Mouse (Mus musculus) ovary, adult 10 weeks (tissue): ENCODE data around the gene Rab13. TPM values are rescaled to one million over a fixed set of nuclear protein-coding genes. Genes with fewer than 3 reads are reported as not detected.

Source experiments
- polyA plus RNA-seq: library from polyadenylated mRNA; stranded (reverse); fragments of 350-450 nt; fragmentation: Illumina TruSeq; extraction: RNeasy Lipid Tissue Mini Kit (QIAGEN cat#74804); gene quantifications from one replicate; pipeline ENCODE4 v1.2.3, GENCODE M21; 2014

The Rab13 gene
- 13.7 TPM for polyA plus RNA-seq

GRCm38 (mm10) chr3:90213377-90213866, at the start of gene Rab13, which contains the start of gene Rps27:
TSS of gene Rab13 (plus strand) at chr3:90213695.
TSS of gene Rps27 (minus strand) at chr3:90213651.

GRCm38 (mm10) chr3:90231507-90232333, 18.2 kb downstream of the Rab13 start, which contains the start of gene Jtb:
TSS of gene Jtb (plus strand) at chr3:90231597.

GRCm38 (mm10) chr3:90242984-90243775, 29.7 kb downstream of the Rab13 start, which contains the start of gene Creb3l4:
TSS of gene Creb3l4 (minus strand) at chr3:90243512.

GRCm38 (mm10) chr3:90247960-90248745, 34.7 kb downstream of the Rab13 start, which contains the start of gene Slc39a1:
TSS of gene Slc39a1 (plus strand) at chr3:90248172.

GRCm38 (mm10) chr3:90253653-90254418, 40.3 kb downstream of the Rab13 start, which contains the start of gene Crtc2:
TSS of gene Crtc2 (plus strand) at chr3:90254163.

GRCm38 (mm10) chr3:90265034-90265931, 51.8 kb downstream of the Rab13 start, which contains the start of gene Dennd4b:
TSS of gene Dennd4b (plus strand) at chr3:90265185.

Other genes starting within 250 kb of the Rab13 start
- gene Hax1, start 214.9 kb upstream of the Rab13 start, polyA plus RNA-seq = 45.4 TPM
- 132 TPM for gene 4933434E20Rik, start 162.1 kb upstream of the Rab13 start, polyA plus RNA-seq
- gene Ubap2l, start 161.1 kb upstream of the Rab13 start, polyA plus RNA-seq = 137 TPM
- gene Tpm3, start 141.0 kb upstream of the Rab13 start, polyA plus RNA-seq = 273 TPM
- 0.17 TPM for gene Nup210l, start 109.6 kb upstream of the Rab13 start, polyA plus RNA-seq
- 2,493 TPM for gene Rps27, start within 50 bp of the Rab13 start, polyA plus RNA-seq
- 97.8 TPM for gene Jtb, start 17.9 kb downstream of the Rab13 start, polyA plus RNA-seq
- 4.3 TPM for gene Creb3l4, start 29.8 kb downstream of the Rab13 start, polyA plus RNA-seq
- gene Slc39a1, start 34.5 kb downstream of the Rab13 start, polyA plus RNA-seq = 139 TPM
- gene Crtc2, start 40.5 kb downstream of the Rab13 start, polyA plus RNA-seq = 6.5 TPM
- 1.3 TPM for gene Dennd4b, start 51.5 kb downstream of the Rab13 start, polyA plus RNA-seq
- 103 TPM for gene Gatad2b, start 79.5 kb downstream of the Rab13 start, polyA plus RNA-seq
- gene Slc27a3, start 176.2 kb downstream of the Rab13 start, polyA plus RNA-seq = not detected
- gene Ints3, start 219.9 kb downstream of the Rab13 start, polyA plus RNA-seq = 24.1 TPM